Mouse (Mus musculus): ENCODE data around the gene Mtx2. TPM values are rescaled to one million over a fixed set of nuclear protein-coding genes. Genes with fewer than 3 reads are reported as not detected.

The Mtx2 gene
- total RNA-seq, 4 experiments from 2014 or later, result 25.7 to 33.2 (median 27.7) TPM

DNA sequence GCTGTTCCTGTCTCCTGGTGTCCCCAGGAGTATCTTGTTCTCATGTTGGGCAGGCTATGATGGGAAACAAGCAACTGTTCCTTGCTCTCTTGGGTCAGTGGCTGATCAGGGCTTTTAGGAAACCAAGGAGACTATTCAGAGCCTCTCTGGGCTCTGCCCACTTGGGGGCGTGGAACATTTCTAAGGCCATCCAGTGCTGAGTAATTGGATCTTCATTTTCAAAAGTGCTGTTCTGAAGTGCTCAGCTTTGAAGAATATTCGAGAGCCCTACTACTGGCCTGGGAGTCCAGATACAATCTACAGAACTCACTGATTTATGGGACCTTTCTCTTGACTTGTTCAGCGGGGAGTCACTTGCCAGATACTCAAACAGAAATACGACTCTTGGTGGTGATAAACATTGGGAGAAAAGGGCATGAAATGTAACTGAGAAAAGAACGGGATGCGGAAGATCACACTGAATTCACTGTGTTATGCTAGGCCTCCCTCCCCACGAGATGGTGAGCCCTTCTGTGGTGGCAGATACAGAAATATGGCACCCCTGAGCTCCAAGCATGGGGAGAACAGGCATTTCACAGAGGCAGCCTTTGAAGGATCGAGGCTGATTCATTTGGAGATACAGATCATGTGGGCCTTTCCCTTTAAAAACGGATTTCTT is 92.4 kb downstream of the Mtx2 start:
- no peak for DNase-seq (ENCODE audit: low spot score in 2 of 2)

DNA sequence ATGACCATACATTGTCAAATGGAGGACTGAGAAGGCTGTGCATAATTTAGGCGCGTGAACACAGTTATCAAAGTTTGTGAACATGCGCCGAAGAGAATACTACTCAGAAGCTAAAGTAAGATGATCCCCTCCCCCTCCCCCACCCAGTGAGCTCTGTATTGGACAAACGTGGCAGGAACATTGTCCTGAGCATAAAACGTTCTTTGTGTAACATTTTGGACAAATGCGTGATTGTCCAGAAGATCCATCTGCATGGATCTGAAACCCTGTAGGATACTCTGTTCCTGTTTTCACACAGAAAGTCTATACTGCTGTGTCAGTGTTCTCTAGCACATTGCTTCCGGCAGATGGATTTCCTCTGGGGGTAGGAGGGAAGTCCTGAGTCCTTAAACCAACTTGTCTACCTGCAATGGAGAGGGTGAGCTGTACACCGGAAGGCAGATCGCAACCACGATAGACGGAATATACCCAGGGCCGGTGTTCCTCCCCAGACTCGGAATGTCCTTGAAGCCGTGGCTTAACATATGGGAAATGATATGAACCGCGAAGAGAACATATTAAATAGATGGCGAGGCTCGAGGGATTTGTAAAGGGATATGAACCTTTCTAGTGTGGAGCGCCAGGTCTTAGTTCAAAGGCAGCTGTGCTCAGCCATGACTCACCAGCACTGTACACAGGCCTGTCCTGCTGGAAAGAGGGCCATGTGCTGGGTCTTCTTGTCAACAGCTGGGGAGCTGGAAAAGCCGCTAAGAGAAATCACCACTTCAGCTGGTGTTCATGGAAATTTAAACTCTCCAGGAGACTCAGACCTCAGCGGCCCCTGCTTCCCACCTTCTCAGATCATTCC is 100.6 kb downstream of the Mtx2 start:
- no peak for DNase-seq (ENCODE audit: low spot score in 2 of 2)

Other genes with a start within 250 kb of the Mtx2 start
- 10 to 100 TPM; 53.3 to 59.6 (median 56.5) TPM for gene Lnpk, start 246.4 kb upstream of the Mtx2 start, total RNA-seq (2022)
- not detected for gene Evx2, start 166.2 kb upstream of the Mtx2 start, total RNA-seq (2022)
- not detected for gene Hoxd13, start 157.5 kb upstream of the Mtx2 start, total RNA-seq (2022)
- gene Hoxd12, start 150.8 kb upstream of the Mtx2 start, total RNA-seq (2022), result not detected
- not detected for gene Hoxd11, start 146.2 kb upstream of the Mtx2 start, total RNA-seq (2022)
- 1 to 10 TPM; 6.1 to 8.5 (median 7.6) TPM for gene Hoxd10, start 133.9 kb upstream of the Mtx2 start, total RNA-seq (2022)
- 10 to 100 TPM; 22.6 to 27.5 (median 23.7) TPM for gene Hoxd9, start 128.1 kb upstream of the Mtx2 start, total RNA-seq (2022)
- 10 to 100 TPM; 46.8 to 53.5 (median 51.3) TPM for gene Hoxd8, start 121.2 kb upstream of the Mtx2 start, total RNA-seq (2022)
- under 1 TPM in 2 of 4 experiments, not detected in 2; 0.17 to 0.29 TPM for gene Hoxd3, start 113.9 kb upstream of the Mtx2 start, total RNA-seq (2022)
- 1 to 10 TPM; 1.1 to 1.9 (median 1.5) TPM for gene Hoxd4, start 113.9 kb upstream of the Mtx2 start, total RNA-seq (2022)
- under 1 TPM in 1 of 4 experiments, not detected in 3; 0.31 TPM for gene Gm28230, start 99.1 kb upstream of the Mtx2 start, total RNA-seq (2022)
- gene Hoxd1, start 62.8 kb upstream of the Mtx2 start, total RNA-seq (2022), result not detected